Mouse (Mus musculus) kidney, postnatal 0 days (tissue): ENCODE results near the gene Pyroxd2. TPM values are rescaled to one million over a fixed set of nuclear protein-coding genes. Genes with fewer than 3 reads are reported as not detected.

Experiments
- ATAC-seq: fragments of 200-750 bp; cut with Nextera tagmentation; replicated peaks from 2 replicates; pipeline ENCODE4 v1.8.0; 2017; ENCODE audit warnings: low read depth, moderate number of reproducible peaks, moderate TSS enrichment, moderate library complexity; ENCODE audit not compliant: low FRiP score
- DNase-seq: peaks from one replicate; pipeline ENCODE4 v3.0.0-alpha.2; 2016; ENCODE audit warnings: low spot score
- H3K27ac ChIP-seq: fragments of 300-500 bp; sonication (generic); 2 replicates; pipeline ENCODE4 v1.5.1; 2014; ENCODE audit warnings: mild to moderate bottlenecking
- H3K27me3 ChIP-seq: fragments of 300-500 bp; sonication (generic); 2 replicates; pipeline ENCODE4 v1.6.1; 2014; ENCODE audit warnings: low read length, mixed read lengths; ENCODE audit not compliant: insufficient read depth
- H3K36me3 ChIP-seq: fragments of 300-500 bp; sonication (generic); 2 replicates; pipeline ENCODE4 v1.6.1; 2014; ENCODE audit warnings: low read length, mixed read lengths; ENCODE audit not compliant: insufficient read depth
- H3K4me1 ChIP-seq: fragments of 300-500 bp; sonication (generic); replicated peaks from 2 replicates; pipeline ENCODE4 v1.6.1; 2014; ENCODE audit warnings: antibody characterized with exemption, low read length, mixed read lengths; ENCODE audit not compliant: insufficient read depth
- H3K4me2 ChIP-seq: fragments of 300-500 bp; sonication (generic); 2 replicates; pipeline ENCODE4 v1.6.1; 2014; ENCODE audit warnings: mild to moderate bottlenecking, low read length, moderate library complexity, mixed read lengths
- H3K4me3 ChIP-seq: fragments of 300-500 bp; sonication (generic); replicated peaks from 2 replicates; pipeline ENCODE4 v1.5.1; 2014; ENCODE audit warnings: low read depth, low read length
- H3K9ac ChIP-seq: fragments of 300-500 bp; sonication (generic); 2 replicates; pipeline ENCODE4 v1.6.1; 2014; ENCODE audit warnings: low read depth, low read length
- H3K9me3 ChIP-seq: fragments of 300-500 bp; sonication (generic); replicated peaks from 2 replicates; pipeline ENCODE4 v1.6.1; 2016; ENCODE audit warnings: low read length, inconsistent platforms, mixed read lengths
- CTCF ChIP-seq: IDR thresholded peaks from 2 replicates; pipeline ENCODE4 v1.5.1; 2016; ENCODE audit warnings: antibody characterized with exemption, low read depth, mild to moderate bottlenecking, moderate library complexity
- WGBS: fragments of 180-500 bp; shearing (Covaris S2); extraction: QIAGEN DNeasy Blood & Tissue Kit; methylation state at CpG from one replicate; pipeline ENCODE4 v1.1.7; 2014; 5-methylcytosine and 5-hydroxymethylcytosine counted together
- polyA plus RNA-seq: library from polyadenylated mRNA; unstranded; fragments of >200 nt; fragmentation: Nextera tagmentation; extraction: Ambion mirVana; gene quantifications from 2 replicates; pipeline ENCODE4 v1.2.1, GENCODE M21; 2015

Pyroxd2 gene
- polyA plus RNA-seq, 1 experiment from 2014 or later = 11.0 TPM

- Histone ChIP-seq H3K36me3 (no peaks in the 10 kb centered on the region), H3K4me1 (0 out of 2 replicates have a peak, but pooled peaks cover 5% of the 10 kb centered on the region), H3K4me3 (no peak overlapping the region), H3K9me3 (no peaks in the 10 kb centered on the region), H3K9ac (no peak overlapping the region), H3K27me3 (no peaks in the 10 kb centered on the region), H3K4me2 (no peak overlapping the region), H3K27ac (no peak overlapping the region)
- 0 out of 2 replicates have a peak, but pooled peaks have one; percentile 22 for ATAC-seq
- 45% methylated on average over 3 of the region's 3 CpGs for WGBS
- no peak for TF ChIP-seq CTCF
- DNase-seq = peak; percentile 43
Measured at GRCm38 (mm10) chr19:42725973-42726350, 26.6 kb downstream of the Pyroxd2 start.

- 24% methylated on average over 16 of the region's 16 CpGs for WGBS
- no peak for TF ChIP-seq CTCF
- H3K27ac ChIP-seq = 0 out of 2 replicates have a peak overlapping the region, but pooled peaks have one; percentile 47
- no peaks in the 10 kb centered on the region for H3K9me3 ChIP-seq
- no peak overlapping the region for H3K9ac ChIP-seq
- H3K27me3 ChIP-seq = no peaks in the 10 kb centered on the region
- H3K36me3 ChIP-seq = no peaks in the 10 kb centered on the region
- no peak overlapping the region for H3K4me2 ChIP-seq
- peak; percentile 81 for DNase-seq
- 0 out of 2 replicates have a peak, but pooled peaks cover 5% of the 10 kb centered on the region for H3K4me1 ChIP-seq
- H3K4me3 ChIP-seq = no peak overlapping the region
- ATAC-seq = peak; percentile 44; the same call in 1 of the 2 replicates
Measured at GRCm38 (mm10) chr19:42725056-42725972, 27.3 kb downstream of the Pyroxd2 start.

DNA sequence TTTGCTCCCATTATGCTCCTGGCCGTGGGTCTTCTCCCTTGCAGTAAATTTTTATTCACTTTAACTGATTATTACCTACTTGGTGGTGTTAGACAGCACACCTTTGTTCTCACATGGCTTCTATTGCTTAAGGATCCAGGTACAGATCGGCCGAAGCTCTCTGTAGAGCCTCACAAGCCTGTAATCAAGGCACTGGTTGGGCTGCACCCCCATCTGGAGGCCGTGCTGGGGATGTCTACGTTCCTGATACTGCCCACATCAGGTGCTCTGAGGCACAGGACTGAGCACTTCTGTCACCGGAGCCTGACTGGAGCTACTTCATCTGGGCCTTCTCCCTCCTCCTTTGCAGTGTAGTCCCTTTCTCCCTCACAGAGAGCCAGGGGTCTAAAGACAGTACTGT is 29.3 kb downstream of the Pyroxd2 start:
- 65% methylated on average over 6 of the region's 6 CpGs for whole genome bisulfite sequencing
- TF ChIP-seq CTCF = peak; percentile 52; the same call in 1 of the 2 replicates

DNA sequence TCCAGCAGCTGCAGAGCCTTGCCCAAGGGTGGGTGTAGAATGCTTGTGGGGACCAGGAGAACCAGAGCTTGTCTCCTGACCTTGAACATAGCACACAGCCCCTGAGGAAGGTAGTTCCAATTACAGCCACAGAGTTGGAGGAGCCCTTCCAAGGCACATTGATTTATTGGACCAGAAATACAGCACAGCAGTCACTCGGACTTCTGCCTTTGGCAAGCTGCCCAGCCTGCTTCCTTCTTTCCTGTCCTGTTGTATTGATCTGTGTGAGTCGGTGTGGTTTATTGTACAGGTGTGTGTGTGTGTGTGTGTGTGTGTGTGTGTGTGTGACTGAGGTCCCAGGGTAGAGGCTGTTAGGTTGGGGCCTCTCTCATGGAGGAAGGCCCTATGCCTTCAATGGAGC is 30.1 kb downstream of the Pyroxd2 start:
- no peak overlapping the region for H3K4me3 ChIP-seq
- no peak for TF ChIP-seq CTCF
- 7% methylated on average over 1 of the region's 2 CpGs for WGBS
- H3K9me3 ChIP-seq = no peaks in the 10 kb centered on the region
- no peaks in the 10 kb centered on the region for H3K36me3 ChIP-seq
- ATAC-seq = peak; percentile 38; the same call in 1 of the 2 replicates
- no peak overlapping the region for H3K9ac ChIP-seq
- H3K4me2 ChIP-seq = no peak overlapping the region
- H3K27me3 ChIP-seq = no peaks in the 10 kb centered on the region
- peak; percentile 84 for DNase-seq
- 0 out of 2 replicates have a peak, but pooled peaks cover 5% of the 10 kb centered on the region for H3K4me1 ChIP-seq
- H3K27ac ChIP-seq = no peak overlapping the region

More for the DNA sequence above, 29.3 kb downstream of the Pyroxd2 start:
- Histone ChIP-seq H3K36me3 (no peaks in the 10 kb centered on the region), H3K4me1 (0 out of 2 replicates have a peak, but pooled peaks cover 5% of the 10 kb centered on the region), H3K27me3 (no peaks in the 10 kb centered on the region), H3K4me3 (no peak overlapping the region), H3K4me2 (no peak overlapping the region), H3K9ac (no peak overlapping the region), H3K9me3 (no peaks in the 10 kb centered on the region), H3K27ac (no peak overlapping the region)
- DNase-seq (no peak), ATAC-seq (no peak)

- no peaks in the 10 kb centered on the region for H3K36me3 ChIP-seq
- H3K4me2 ChIP-seq = no peak overlapping the region
- no peak overlapping the region for H3K9ac ChIP-seq
- H3K27me3 ChIP-seq = no peaks in the 10 kb centered on the region
- no peak for DNase-seq
- no peaks in the 10 kb centered on the region for H3K9me3 ChIP-seq
- no peak overlapping the region for H3K4me3 ChIP-seq
- no peak overlapping the region for H3K27ac ChIP-seq
- ATAC-seq = no peak
- 83% methylated on average over 3 of the region's 3 CpGs for WGBS
- 0 out of 2 replicates have a peak, but pooled peaks cover 3% of the 10 kb centered on the region for H3K4me1 ChIP-seq
- no peak for TF ChIP-seq CTCF
Measured at GRCm38 (mm10) chr19:42718101-42718500, 34.5 kb downstream of the Pyroxd2 start.

DNA sequence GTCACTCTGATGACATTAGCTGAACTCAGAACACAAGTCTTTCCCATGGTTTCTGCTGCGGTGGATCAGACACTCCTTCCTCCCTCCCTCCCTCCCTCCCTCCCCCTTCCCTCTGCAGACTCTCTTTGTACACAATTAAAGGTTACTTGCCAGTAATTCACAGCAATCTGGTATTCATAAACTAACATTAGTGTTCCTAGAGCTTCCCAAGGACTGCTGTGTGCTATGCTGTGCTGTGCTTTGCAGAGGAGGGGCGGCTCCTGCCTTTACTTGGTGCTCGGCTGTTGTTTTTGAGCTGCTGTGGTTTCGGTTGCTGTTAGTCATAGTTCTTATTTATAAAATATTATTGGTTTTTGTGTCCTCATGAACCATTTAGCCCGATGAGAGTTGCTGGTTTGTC is 34.9 kb downstream of the Pyroxd2 start:
- no peak overlapping the region for H3K4me3 ChIP-seq
- H3K4me1 ChIP-seq = 0 out of 2 replicates have a peak, but pooled peaks cover 3% of the 10 kb centered on the region
- H3K36me3 ChIP-seq = no peaks in the 10 kb centered on the region
- ATAC-seq (no peak), DNase-seq (peak; percentile 25)
- H3K27me3 ChIP-seq = no peaks in the 10 kb centered on the region
- H3K9ac ChIP-seq = no peak overlapping the region
- TF ChIP-seq CTCF = no peak
- no peak overlapping the region for H3K4me2 ChIP-seq
- H3K9me3 ChIP-seq = no peaks in the 10 kb centered on the region
- WGBS = 62% methylated on average over 5 of the region's 5 CpGs
- H3K27ac ChIP-seq = no peak overlapping the region
